Mouse (Mus musculus) megakaryocyte-erythroid progenitor cell, adult 5-6 weeks (primary cell): Measurements from ENCODE around the gene Serpinh1. TPM values are rescaled to one million over a fixed set of nuclear protein-coding genes. Genes with fewer than 3 reads are reported as not detected.
A peak's percentile ranks its signal among the peaks of the same experiment; 100 is the strongest.
"Not testable (repeated sequence)": the region's sequence is repeated elsewhere in the genome, so short reads cannot be mapped to it uniquely, and the experiment has no call there.

ENCODE experiments used
- ATAC-seq: replicated peaks from 2 replicates; pipeline ENCODE4 v1.8.0; 2016; ENCODE audit warnings: mild to moderate bottlenecking, inconsistent platforms; ENCODE audit not compliant: severe bottlenecking, poor library complexity, low FRiP score, low TSS enrichment
- total RNA-seq, 2 experiments: library from RNA; stranded (forward) in 1 of 2; stranded (reverse) in 1 of 2; fragments of 200-1000, 215-1000 nt in 1 of 2; fragments of >200 nt in 1 of 2; fragmentation: Nextera tagmentation in 1 of 2; gene quantifications; 2 replicates each; pipeline ENCODE4 v1.2.3; 2014 to 2017

Serpinh1 gene
- total RNA-seq, 2 experiments from 2014 or later = not detected

- ATAC-seq = no peak
Observed at GRCm38 (mm10) chr7:99378870-99379269, 25.8 kb upstream of the Serpinh1 start.

GRCm38 (mm10) chr7:99375455-99375854, 22.4 kb upstream of the Serpinh1 start:
- no peak for ATAC-seq

DNA sequence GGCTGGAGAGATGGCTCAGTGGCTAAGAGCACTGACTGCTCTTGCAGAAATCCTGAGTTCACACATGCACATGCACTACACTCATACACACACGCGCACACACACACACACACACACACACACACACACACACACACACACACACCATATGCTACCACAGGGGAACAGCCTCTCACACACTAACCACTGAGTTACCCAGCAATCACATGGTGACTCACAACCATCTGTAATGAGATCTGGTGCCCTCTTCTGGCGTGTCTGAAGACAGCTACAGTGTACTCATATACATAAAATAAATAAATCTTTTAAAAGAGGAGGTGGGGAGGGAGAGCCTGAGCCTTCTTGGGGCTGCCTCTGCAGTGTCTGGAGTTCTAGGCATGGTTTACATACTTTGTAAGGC, 21.3 kb upstream of the Serpinh1 start:
- ATAC-seq = not testable (repeated sequence)

GRCm38 (mm10) chr7:99366716-99367115, 13.7 kb upstream of the Serpinh1 start:
- ATAC-seq = no peak

- ATAC-seq = peak; percentile 67
Observed at GRCm38 (mm10) chr7:99365069-99365468, 12.0 kb upstream of the Serpinh1 start.

GRCm38 (mm10) chr7:99362137-99362536, 9.1 kb upstream of the Serpinh1 start:
- ATAC-seq = no peak

- no peak for ATAC-seq
Observed at GRCm38 (mm10) chr7:99360803-99361414, 7.9 kb upstream of the Serpinh1 start.

DNA sequence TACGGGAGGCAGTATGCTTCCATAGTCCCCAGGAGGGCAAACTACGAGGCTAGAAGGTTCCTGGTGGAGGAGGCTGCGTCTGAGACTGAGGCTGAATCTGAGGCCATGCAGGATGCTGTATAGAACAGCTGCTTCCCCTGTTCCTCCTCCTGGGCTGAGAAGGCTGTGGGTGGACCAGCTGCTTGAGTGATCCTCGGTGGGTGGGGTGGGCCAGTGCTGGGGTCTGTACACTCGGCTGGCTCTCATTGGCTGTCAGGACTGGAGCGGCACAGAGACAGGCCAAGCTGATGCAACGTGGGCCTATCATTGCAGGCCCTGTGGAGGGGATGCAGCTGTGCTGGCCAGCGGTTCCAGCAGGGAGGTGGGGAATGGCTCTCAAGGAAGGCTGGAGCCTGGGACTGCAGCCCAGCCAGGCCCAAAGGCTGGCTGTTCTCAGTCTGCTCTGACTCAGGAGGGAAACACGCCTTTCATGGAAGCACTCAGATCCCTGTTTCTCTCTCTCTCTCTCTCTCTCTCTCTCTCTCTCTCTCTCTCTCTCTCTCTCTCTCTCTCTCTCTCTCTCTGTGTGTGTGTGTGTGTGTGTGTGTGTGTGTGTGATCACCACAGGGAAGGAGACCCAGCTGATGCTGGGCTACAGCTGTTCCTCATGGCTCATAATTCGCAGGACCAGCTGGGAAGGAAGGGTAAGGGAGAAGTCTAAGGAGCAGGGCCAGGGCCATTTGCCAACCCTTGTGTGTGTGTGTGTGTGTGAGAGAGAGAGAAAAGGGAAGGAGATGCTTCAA, 7.2 kb upstream of the Serpinh1 start:
- no peak for ATAC-seq

DNA sequence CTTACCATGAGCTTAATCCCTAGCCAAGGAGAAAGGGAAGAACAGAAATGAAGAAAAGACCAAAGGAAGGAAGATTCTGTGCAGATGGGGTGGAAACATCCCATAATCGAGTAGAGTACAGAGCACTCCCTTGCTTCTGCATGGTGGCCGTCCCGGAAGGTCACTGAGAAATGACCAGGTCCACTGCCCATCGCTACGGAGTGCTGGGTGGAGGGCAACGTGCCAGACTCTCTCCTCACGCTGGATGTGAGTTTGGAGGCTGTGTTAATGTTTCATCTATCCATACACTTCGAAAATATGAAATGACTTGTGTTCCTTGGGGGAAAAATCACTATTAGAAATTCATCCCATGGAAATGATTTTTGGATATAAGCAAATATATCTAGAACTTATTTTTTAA, 5.3 kb upstream of the Serpinh1 start:
- ATAC-seq = no peak

GRCm38 (mm10) chr7:99357201-99357600, 4.2 kb upstream of the Serpinh1 start:
- peak; percentile 58 for ATAC-seq

DNA sequence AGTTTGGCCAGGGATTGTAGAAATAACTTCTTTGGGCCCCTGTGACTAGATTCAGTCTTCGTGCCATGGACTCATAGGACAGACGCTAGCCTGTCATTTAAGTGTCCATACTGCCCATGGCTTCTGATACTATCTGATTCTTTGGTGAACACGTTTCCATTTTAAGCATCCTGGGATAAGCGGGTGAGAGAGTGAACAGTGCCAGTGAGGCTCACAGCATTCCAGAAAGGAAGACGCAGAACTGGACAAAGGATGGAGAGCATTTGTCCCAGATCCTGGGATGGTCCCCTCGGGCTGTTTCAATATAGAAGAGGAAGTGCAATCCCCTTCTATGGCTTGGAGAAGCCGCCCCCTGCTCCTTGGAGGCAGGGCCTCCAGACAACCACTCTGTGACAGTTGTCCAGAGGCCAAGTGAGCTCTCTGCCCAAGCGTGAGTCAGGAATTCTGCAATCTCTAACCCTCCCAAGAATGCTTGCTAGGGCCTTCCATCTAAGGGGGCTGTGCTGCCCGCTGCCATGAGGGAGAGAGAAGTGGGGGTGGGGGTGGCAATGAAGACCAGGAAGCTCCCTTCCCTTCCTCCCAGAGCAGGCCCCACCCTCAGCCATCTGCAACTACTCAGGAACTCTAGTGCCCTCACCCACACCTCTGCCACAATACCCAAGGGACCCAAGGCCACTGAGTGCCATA, 3.3 kb upstream of the Serpinh1 start:
- no peak for ATAC-seq

GRCm38 (mm10) chr7:99355731-99356131, 2.7 kb upstream of the Serpinh1 start:
- ATAC-seq = no peak

GRCm38 (mm10) chr7:99351802-99352517, 1.1 kb downstream of the Serpinh1 start:
- no peak for ATAC-seq

GRCm38 (mm10) chr7:99351104-99351801, 1.8 kb downstream of the Serpinh1 start:
- ATAC-seq = no peak

- no peak for ATAC-seq
Observed at GRCm38 (mm10) chr7:99349782-99350720, 3.0 kb downstream of the Serpinh1 start.

DNA sequence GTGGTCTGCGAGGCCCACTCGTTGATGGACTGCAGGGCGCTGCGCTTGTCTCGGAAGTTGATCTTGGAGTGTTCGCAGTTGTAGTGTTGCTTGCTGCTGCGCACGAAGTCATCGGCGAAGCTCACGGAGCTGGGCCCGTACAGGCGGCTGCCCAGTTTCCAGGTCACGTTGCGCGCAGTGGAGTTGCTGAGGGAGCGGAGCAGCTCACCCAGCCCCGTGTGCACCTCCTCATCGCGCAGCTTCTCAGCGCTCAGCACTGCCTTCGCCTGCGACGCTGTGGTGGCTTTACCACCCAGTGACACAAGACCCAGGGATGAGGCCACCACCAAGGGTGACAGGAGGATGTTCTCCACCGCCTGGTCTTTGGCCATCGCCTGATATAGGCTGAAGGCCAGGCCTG, 4.2 kb downstream of the Serpinh1 start:
- ATAC-seq = no peak

DNA sequence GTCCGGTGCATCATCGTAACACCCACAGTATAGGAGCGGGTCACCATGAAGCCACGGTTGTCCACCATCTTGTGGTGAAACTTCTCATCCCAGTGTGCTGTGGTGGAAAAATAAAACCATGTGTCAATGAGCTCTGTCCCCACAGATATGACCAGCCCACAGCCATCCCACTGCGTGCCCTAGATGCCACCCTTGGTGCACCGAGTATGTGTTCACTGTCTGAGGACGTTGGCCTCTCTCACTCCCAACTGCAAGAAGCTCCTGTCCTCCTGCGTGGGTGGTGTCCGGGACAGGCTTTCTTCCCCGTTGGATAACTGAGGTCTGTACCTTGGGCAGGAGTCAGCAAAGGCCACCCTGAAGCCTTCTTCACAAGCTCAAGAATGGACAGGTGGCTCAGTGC, 5.8 kb downstream of the Serpinh1 start:
- no peak for ATAC-seq

DNA sequence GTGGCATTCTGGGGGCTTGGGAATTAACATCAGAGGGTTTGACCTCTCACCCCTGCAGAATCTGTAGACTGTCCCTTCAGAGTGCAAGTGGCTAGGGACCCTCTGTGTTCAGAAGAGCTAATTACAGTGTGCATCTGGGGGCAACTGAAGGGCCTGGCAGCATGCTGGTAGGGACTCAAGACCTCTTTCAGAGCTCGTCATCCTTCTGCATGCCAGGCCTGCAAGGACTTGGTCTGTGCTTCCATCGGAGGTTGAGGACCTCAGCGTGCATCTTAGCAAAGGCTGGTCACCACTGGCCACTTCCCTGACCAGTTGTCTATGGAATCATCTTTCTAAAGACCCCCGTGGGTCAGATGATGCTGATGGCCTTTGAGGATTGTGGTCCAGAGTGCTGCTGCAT, 9.5 kb downstream of the Serpinh1 start:
- ATAC-seq = no peak
